Mouse (Mus musculus) ES-Bruce4 (cell line): ENCODE measurements at regions not wholly inside any gene's neighbourhood (a gene's known extent, or its start where the extent isn't known, plus 50 kb on each side); places are given as distances from the start of the nearest gene placed in this dataset.

ENCODE experiments used
- CTCF ChIP-seq: IDR thresholded peaks from one replicate; pipeline ENCODE4 v1.8.1; 2011; ENCODE audit warnings: low read depth, low read length
- EP300 ChIP-seq: IDR thresholded peaks from 2 replicates; pipeline ENCODE4 v1.6.1; 2011; ENCODE audit warnings: low read depth, low read length; ENCODE audit not compliant: insufficient read depth
- POLR2A ChIP-seq: IDR thresholded peaks from one replicate; pipeline ENCODE4 v1.8.1; 2011; ENCODE audit warnings: low read length; ENCODE audit not compliant: insufficient read depth

GRCm38 (mm10) chr9:92767532-92767931, 225.5 kb downstream of the Plod2 start:
- TF ChIP-seq CTCF (no peak), POLR2A (no peak), EP300 (no peak)
